Mouse (Mus musculus) heart, embryonic 14.5 days (tissue): Measurements from ENCODE around the gene Cox10. TPM values are rescaled to one million over a fixed set of nuclear protein-coding genes. Genes with fewer than 3 reads are reported as not detected.

Source experiments
- ATAC-seq: fragments of 200-750 bp; cut with Nextera tagmentation; 2 replicates; pipeline ENCODE4 v1.8.0; 2017; ENCODE audit warnings: low read depth, moderate TSS enrichment; ENCODE audit not compliant: insufficient number of reproducible peaks, insufficient read depth, low FRiP score
- H3K27ac ChIP-seq, 2 experiments: fragments of 200-500 bp in 1 of 2; fragments of 300-500 bp in 1 of 2; sonication (generic) in 1 of 2; replicated peaks in 1 of 2; 2 replicates each; pipeline ENCODE4 v1.5.1; 2012 to 2014; ENCODE audit warnings: low read depth in 2 of 2, low read length in 2 of 2, control low read depth in 1 of 2, mild to moderate bottlenecking in 1 of 2, mixed read lengths in 1 of 2; ENCODE audit not compliant: control insufficient read depth in 1 of 2, insufficient read depth in 1 of 2
- H3K27me3 ChIP-seq: fragments of 300-500 bp; sonication (generic); 2 replicates; pipeline ENCODE4 v1.6.1; 2014; ENCODE audit warnings: mild to moderate bottlenecking, low read length, control low read depth; ENCODE audit not compliant: control insufficient read depth, insufficient read depth
- H3K36me3 ChIP-seq: fragments of 300-500 bp; sonication (generic); 2 replicates; pipeline ENCODE4 v1.6.1; 2014; ENCODE audit warnings: mild to moderate bottlenecking, control low read depth, low read length, mixed read lengths; ENCODE audit not compliant: control insufficient read depth, insufficient read depth
- H3K4me1 ChIP-seq, 2 experiments: fragments of 200-500 bp in 1 of 2; fragments of 300-500 bp in 1 of 2; sonication (generic) in 1 of 2; 2 replicates each; pipeline ENCODE4 v1.6.1; 2012 to 2014; ENCODE audit warnings: low read length in 2 of 2, control low read depth in 1 of 2, mixed read lengths in 1 of 2; ENCODE audit not compliant: control insufficient read depth in 2 of 2, insufficient read depth in 2 of 2
- H3K4me2 ChIP-seq: fragments of 300-500 bp; sonication (generic); 2 replicates; pipeline ENCODE4 v1.6.1; 2014; ENCODE audit warnings: mild to moderate bottlenecking, low read length
- H3K4me3 ChIP-seq, 2 experiments: fragments of 200-500 bp in 1 of 2; fragments of 300-500 bp in 1 of 2; sonication (generic) in 1 of 2; 2 replicates each; pipeline ENCODE4 v1.5.1; 2012 to 2014; ENCODE audit warnings: low read length in 2 of 2, mild to moderate bottlenecking in 2 of 2, control low read depth in 1 of 2, low read depth in 1 of 2, moderate library complexity in 1 of 2; ENCODE audit not compliant: control insufficient read depth in 1 of 2, insufficient read depth in 1 of 2
- H3K9ac ChIP-seq: fragments of 300-500 bp; sonication (generic); 2 replicates; pipeline ENCODE4 v1.6.1; 2014; ENCODE audit warnings: mild to moderate bottlenecking, low read length
- H3K9me3 ChIP-seq: fragments of 300-500 bp; sonication (generic); 2 replicates; pipeline ENCODE4 v1.6.1; 2016; ENCODE audit warnings: low read length, control low read depth; ENCODE audit not compliant: control insufficient read depth
- WGBS: fragments of 180-500 bp; shearing (Covaris S2); extraction: QIAGEN DNeasy Blood & Tissue Kit; methylation state at CpG from one replicate; pipeline ENCODE4 v1.1.7; 2014; 5-methylcytosine and 5-hydroxymethylcytosine counted together
- polyA plus RNA-seq: library from polyadenylated mRNA; unstranded; fragments of >200 nt; fragmentation: Nextera tagmentation; extraction: Ambion mirVana; gene quantifications from 2 replicates; pipeline ENCODE4 v1.2.1, GENCODE M21; 2014

Cox10 gene
- polyA plus RNA-seq, 1 experiment from 2014 or later = 39.5 TPM

GRCm38 (mm10) chr11:64093058-64093457, 13.8 kb upstream of the Cox10 start:
- WGBS = 90% methylated on average over 4 of the region's 4 CpGs
- no peaks in the 10 kb centered on the region for H3K4me1 ChIP-seq
- H3K4me3 ChIP-seq = no peak overlapping the region
- H3K9ac ChIP-seq = no peak overlapping the region
- no peak overlapping the region for H3K4me2 ChIP-seq
- no peaks in the 10 kb centered on the region; the same call in 1 of the 2 replicates for H3K27me3 ChIP-seq
- H3K27ac ChIP-seq = no peak overlapping the region
- H3K9me3 ChIP-seq = no peaks in the 10 kb centered on the region
- ATAC-seq = no peak
- H3K36me3 ChIP-seq = no peaks in the 10 kb centered on the region

- Histone ChIP-seq H3K27ac (no peak overlapping the region), H3K4me1 (no peaks in the 10 kb centered on the region), H3K9ac (no peak overlapping the region), H3K9me3 (no peaks in the 10 kb centered on the region), H3K27me3 (no peaks in the 10 kb centered on the region; the same call in 1 of the 2 replicates), H3K4me2 (no peak overlapping the region), H3K4me3 (no peak overlapping the region), H3K36me3 (no peaks in the 10 kb centered on the region)
- 71% methylated on average over 7 of the region's 7 CpGs for WGBS
- no peak for ATAC-seq
These were observed 11.9 kb upstream of the Cox10 start for GRCm38 (mm10) chr11:64091150-64091549.

DNA sequence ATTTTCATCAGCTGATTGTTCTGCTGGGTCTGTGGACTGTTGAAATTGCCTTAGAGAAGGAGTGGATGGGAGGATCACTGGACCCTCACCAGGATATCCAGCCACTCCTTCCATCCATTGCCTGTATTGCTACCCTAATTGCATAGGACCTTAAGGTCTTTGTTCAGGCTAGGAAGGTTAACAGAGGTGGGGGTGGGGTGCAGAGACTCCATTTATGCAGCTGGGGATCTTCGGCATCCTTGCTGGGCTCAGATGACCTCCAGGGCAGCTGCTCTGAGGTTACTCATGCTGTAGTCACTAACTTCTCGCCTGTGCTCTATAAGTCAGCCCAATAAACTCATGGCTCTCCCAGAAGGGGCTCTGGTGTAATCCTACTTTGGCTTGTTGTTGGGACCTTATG, 10.4 kb upstream of the Cox10 start:
- no peak overlapping the region for H3K4me3 ChIP-seq
- no peaks in the 10 kb centered on the region; the same call in 1 of the 2 replicates for H3K27me3 ChIP-seq
- ATAC-seq = no peak
- no peaks in the 10 kb centered on the region for H3K9me3 ChIP-seq
- 61% methylated on average over 2 of the region's 2 CpGs for WGBS
- no peak overlapping the region for H3K9ac ChIP-seq
- no peaks in the 10 kb centered on the region for H3K36me3 ChIP-seq
- no peak overlapping the region for H3K27ac ChIP-seq
- no peaks in the 10 kb centered on the region for H3K4me1 ChIP-seq
- no peak overlapping the region for H3K4me2 ChIP-seq

GRCm38 (mm10) chr11:64085888-64086287, 6.6 kb upstream of the Cox10 start:
- Histone ChIP-seq H3K4me1 (no peaks in the 10 kb centered on the region), H3K27me3 (no peaks in the 10 kb centered on the region; the same call in 1 of the 2 replicates), H3K36me3 (no peaks in the 10 kb centered on the region), H3K9ac (no peak overlapping the region), H3K4me3 (no peak overlapping the region), H3K4me2 (no peak overlapping the region), H3K9me3 (no peaks in the 10 kb centered on the region), H3K27ac (no peak overlapping the region)
- WGBS = 70% methylated on average over 5 of the region's 5 CpGs
- ATAC-seq = no peak

DNA sequence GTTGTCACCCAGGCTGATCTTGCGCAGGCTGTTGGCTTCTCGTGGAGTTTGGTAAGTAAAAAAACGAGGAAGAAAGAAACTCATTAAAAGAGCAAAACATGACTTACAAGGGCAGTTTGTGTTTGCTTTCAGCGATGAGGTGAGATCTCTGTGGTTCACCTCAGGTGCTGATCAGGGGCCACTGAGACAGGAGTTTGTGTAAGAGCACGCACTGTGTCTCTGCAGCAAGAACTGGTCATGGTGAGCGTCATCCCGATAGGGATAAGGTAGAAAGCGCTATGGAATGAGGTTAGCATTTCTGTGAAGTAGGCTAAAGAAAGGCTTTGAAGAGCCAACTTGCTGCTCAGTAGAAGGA, 436 bp upstream of the Cox10 start:
- 1% methylated on average over 8 of the region's 8 CpGs for WGBS

DNA sequence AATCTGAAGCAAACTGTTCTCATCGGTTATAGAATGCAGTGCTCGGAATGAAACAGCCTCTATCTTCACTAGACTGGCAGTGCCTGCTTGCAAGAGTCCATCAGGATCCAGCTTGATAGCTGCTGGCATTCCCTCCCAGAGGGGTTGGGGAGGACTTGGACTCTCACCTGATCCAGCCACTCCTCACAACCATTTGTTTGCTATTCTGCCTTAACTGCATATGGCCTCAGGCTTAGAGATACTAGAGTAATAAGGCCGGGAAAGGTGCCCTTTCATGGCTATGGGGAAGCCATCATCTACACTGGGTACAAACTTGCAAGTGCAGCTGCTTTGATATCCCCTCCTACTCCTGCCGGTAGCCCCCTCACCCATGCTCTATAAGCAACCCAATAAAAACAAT, 3.1 kb downstream of the Cox10 start:
- Histone ChIP-seq H3K27me3 (no peaks in the 10 kb centered on the region), H3K27ac (no peak overlapping the region), H3K36me3 (peaks cover 14% of the 10 kb centered on the region), H3K9me3 (no peaks in the 10 kb centered on the region), H3K4me3 (no peak overlapping the region), H3K9ac (no peak overlapping the region), H3K4me2 (no peak overlapping the region), H3K4me1 (peaks cover 2 to 16% of the 10 kb centered on the region in 2 experiments; a peak in 2 of 4 replicates)
- 92% methylated on average over 4 of the region's 4 CpGs for WGBS
- no peak for ATAC-seq

More for the DNA sequence above, 436 bp upstream of the Cox10 start:
- peak overlapping the region; percentile 82 for H3K4me2 ChIP-seq
- ATAC-seq = no peak
- H3K27ac ChIP-seq = peak overlapping the region; percentile 91 to 92
- no peaks in the 10 kb centered on the region for H3K27me3 ChIP-seq
- H3K36me3 ChIP-seq = no peaks in the 10 kb centered on the region
- peak overlapping the region; percentile 85 for H3K9ac ChIP-seq
- peaks cover 0 to 13% of the 10 kb centered on the region in 2 experiments; a peak in 2 of 4 replicates for H3K4me1 ChIP-seq
- H3K4me3 ChIP-seq = peak overlapping the region; percentile 76 to 100
- no peaks in the 10 kb centered on the region for H3K9me3 ChIP-seq

GRCm38 (mm10) chr11:64073379-64073778, 5.9 kb downstream of the Cox10 start:
- peaks cover 2 to 8% of the 10 kb centered on the region in 2 experiments; a peak in 2 of 4 replicates for H3K4me1 ChIP-seq
- H3K9ac ChIP-seq = no peak overlapping the region
- peaks cover 41% of the 10 kb centered on the region for H3K36me3 ChIP-seq
- WGBS = 34% methylated on average over 4 of the region's 4 CpGs
- H3K27me3 ChIP-seq = no peaks in the 10 kb centered on the region; the same call in 1 of the 2 replicates
- no peak overlapping the region for H3K4me3 ChIP-seq
- ATAC-seq = peak; percentile 69
- H3K9me3 ChIP-seq = no peaks in the 10 kb centered on the region
- H3K4me2 ChIP-seq = no peak overlapping the region
- no peak overlapping the region for H3K27ac ChIP-seq

GRCm38 (mm10) chr11:64071536-64071935, 7.7 kb downstream of the Cox10 start:
- Histone ChIP-seq H3K4me1 (peaks cover 2 to 3% of the 10 kb centered on the region in 2 experiments; a peak in 1 of 4 replicates), H3K4me2 (no peak overlapping the region), H3K27me3 (no peaks in the 10 kb centered on the region; the same call in 1 of the 2 replicates), H3K36me3 (peaks cover 57% of the 10 kb centered on the region), H3K9ac (no peak overlapping the region), H3K9me3 (no peaks in the 10 kb centered on the region), H3K27ac (no peak overlapping the region), H3K4me3 (no peak overlapping the region)
- ATAC-seq = no peak
- 95% methylated on average over 12 of the region's 12 CpGs for WGBS
